Mouse (Mus musculus): ENCODE measurements around the gene Elk4.

The Elk4 gene

DNA sequence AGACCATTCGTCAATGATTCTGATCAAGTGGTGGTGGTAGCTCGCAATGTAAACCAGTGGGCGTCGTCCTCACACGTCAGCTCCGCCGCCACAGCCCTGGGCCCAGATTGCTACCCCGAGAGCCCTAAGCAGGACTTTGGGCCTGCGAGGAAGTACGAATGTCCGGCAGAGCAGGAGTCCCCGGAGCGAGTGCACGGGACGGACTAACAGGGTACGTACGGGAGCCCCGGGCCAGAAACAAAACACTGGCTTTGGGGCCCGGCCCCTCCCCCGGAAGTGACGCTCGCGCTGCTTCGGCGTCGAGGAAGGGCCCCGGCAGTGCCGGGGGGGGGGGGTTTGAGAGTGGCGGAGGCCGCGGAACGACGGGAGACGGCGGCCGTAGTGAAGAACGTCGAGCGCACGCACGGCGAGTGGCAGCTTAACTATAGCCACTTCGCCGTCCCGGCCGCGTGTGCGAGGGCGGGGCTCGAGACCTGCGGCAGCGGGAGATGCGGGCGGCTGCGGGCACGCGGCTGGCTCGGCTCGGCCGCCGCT, at the start of gene Elk4:
Elk4 (plus strand) TSS at position 326 of the 534 bp plus-strand sequence.
- DNase-seq (ENCODE audit: low spot score): peak; percentile 89

GRCm38 (mm10) chr1:131961004-131961403, 46.4 kb upstream of the Elk4 start:
- no peak for DNase-seq (ENCODE audit: low spot score)

DNA sequence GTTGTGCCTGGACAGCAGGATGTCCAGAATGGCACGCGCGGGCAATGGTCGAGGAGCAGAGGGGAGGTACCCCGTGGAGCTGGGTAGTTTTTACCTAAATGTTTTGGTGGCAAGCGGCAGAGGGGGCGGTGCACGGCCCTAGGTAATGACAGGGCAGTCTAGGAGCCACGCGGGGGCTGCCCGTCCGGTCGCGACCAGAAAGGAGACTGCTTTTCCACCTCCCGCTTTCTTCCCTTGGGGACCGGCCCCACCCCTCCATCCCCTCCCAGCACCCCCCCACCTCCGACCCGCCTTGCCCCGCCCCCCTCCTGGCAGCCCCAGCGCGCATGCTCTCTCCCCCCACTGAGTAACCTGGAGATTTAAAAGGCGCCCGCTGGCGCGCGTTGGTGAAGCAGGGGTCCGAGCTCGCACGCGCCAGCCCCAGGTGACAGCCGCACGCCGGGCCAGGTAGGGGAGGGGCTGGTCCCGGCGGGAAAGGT, 44.8 kb upstream of the Elk4 start, which contains the start of gene Slc45a3:
Slc45a3 (plus strand) TSS at position 362 of the 479 bp plus-strand sequence.
- peak; percentile 40 for DNase-seq (ENCODE audit: low spot score)

DNA sequence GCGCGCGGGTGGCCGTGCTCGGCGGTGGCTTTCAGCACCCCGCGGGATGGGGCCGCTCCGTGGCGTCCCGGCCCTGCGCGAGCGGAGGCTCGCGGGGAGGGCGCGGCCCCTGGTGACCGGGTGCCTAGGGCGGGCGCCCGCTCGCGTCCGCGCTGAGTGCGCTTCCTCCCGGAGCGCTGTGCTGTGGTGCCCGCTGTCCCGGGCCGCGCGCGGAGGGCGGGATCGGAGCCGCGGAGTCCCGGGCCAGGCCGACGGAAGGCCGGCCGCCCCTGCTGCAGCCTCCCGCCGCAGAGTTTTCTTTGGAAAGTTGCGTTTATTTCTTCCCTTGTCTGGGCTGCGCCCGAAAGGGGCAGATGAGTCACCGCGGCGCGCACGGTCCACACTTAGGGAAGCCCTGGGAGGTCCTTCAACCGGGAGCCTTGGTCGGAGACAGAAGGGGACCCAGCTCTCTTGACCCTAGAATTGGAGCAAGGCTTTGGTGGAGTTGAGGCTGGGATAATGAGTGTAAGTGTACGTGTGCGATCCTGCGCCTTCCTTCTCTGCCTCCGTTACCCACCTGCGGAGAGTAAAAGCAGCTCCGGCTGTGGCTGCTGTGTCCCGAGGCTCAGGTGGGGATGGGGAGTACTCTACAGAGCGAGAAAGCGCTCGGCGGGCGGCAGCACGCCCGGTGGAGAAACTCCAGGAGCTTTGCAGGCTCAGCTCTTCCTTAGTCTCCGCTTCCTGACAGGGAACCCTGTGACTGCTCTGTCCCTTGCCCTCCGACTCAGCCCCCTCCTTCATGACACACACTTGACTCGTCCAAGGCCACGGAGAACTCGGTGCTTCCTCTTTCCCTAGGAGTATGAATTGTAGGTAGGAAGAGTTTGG, 44.1 kb upstream of the Elk4 start:
- DNase-seq (ENCODE audit: low spot score): no peak

GRCm38 (mm10) chr1:131964100-131964499, 43.3 kb upstream of the Elk4 start:
- DNase-seq (ENCODE audit: low spot score): no peak

GRCm38 (mm10) chr1:131964580-131964979, 42.8 kb upstream of the Elk4 start:
- DNase-seq (ENCODE audit: low spot score): no peak

DNA sequence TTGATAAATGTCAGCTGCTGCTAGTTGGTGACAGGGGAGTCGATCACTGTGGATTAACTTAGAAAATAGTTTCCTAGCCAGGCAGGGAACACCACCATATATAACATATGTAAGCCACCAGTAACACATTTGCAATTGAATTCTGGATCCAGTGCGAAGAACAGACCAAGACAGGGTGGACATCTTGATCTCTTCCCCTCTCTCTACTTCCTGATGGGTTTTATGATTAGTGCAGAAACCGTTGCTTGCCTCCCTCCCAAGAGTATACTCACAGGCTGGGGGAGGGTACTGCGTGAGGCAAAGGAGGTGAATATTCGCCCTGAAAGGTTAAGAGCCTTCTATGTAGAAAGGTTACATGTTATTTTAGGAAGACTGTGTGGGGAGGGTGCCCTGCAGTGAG, 41.6 kb upstream of the Elk4 start:
- DNase-seq (ENCODE audit: low spot score): no peak

DNA sequence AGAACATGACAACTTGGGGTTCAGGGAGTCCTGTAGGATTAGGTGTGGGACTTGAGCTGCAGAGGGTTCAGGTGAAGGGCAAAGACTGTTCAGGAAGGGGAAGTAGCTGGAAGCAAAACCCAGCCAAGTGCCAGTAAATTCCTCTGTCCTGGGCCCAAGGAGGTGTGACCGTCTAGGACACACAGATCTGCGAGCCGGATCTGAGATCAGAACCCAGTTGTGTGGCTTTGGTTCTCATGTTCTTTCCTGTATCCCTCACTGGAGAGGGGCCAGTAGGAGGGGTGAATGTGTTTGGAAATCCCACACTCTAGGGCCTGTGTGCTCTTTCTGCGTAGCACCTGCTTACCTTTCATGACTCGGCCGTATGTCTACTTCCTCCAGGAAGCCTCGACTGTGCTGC, 40.1 kb upstream of the Elk4 start:
- DNase-seq (ENCODE audit: low spot score): no peak

DNA sequence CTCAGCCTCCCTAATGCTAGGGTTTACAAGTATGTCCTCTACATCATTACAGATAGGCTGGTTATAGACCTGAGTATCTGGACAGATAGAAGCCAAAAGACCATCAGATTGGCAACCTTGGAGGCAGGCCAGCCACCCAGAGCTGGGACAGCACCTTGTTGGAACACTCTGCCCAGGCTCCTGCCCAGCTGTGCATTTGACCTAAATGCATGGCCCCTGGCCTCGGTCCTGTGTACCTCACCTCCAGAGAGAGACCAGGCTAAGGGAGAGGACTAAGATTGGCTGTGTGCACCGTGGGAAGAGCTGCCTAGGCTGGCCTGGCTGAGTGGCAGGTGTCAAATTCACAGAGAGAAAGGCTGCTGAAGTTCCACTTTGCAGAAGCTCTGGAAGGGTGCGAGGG, 38.9 kb upstream of the Elk4 start:
- no peak for DNase-seq (ENCODE audit: low spot score)

- DNase-seq (ENCODE audit: low spot score): no peak
Measured at GRCm38 (mm10) chr1:131968983-131969382, 38.4 kb upstream of the Elk4 start.

DNA sequence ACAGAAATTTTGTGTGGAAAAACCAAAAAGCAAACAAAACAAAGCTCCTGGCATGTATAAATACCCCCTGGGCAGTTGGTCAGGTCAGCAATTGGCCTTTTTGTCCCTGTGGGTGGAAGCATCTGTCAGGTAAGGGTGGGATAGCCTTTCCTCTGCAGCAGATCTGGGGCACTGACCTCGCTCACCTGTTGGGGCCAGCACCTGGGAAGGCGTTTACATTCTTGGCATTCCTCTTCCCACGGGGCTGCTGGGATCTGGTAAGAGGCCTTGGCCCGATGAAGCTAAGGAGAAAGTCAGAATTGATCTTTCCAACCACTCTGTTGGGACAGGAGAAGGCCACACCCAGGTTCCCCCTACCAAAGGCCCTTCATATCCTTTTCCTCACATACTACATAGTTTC, 37.6 kb upstream of the Elk4 start:
- DNase-seq (ENCODE audit: low spot score): no peak

DNA sequence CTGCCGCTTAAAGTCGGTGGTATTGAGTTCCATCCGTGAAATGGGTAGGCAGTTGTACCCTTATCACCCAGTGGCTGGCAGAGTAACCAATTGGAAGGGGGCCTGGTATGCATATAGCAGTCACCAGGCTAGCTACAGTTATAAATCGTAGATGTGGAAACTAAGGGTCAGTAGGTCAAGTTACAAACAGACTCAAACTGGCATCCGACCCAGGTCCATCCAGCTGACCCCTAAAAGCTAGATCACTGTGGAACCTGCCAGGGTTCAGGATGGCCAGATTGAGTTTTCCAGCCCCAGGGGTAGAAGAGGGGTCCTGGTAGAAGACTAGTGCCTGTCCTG, 37.1 kb upstream of the Elk4 start:
- DNase-seq (ENCODE audit: low spot score): no peak

DNA sequence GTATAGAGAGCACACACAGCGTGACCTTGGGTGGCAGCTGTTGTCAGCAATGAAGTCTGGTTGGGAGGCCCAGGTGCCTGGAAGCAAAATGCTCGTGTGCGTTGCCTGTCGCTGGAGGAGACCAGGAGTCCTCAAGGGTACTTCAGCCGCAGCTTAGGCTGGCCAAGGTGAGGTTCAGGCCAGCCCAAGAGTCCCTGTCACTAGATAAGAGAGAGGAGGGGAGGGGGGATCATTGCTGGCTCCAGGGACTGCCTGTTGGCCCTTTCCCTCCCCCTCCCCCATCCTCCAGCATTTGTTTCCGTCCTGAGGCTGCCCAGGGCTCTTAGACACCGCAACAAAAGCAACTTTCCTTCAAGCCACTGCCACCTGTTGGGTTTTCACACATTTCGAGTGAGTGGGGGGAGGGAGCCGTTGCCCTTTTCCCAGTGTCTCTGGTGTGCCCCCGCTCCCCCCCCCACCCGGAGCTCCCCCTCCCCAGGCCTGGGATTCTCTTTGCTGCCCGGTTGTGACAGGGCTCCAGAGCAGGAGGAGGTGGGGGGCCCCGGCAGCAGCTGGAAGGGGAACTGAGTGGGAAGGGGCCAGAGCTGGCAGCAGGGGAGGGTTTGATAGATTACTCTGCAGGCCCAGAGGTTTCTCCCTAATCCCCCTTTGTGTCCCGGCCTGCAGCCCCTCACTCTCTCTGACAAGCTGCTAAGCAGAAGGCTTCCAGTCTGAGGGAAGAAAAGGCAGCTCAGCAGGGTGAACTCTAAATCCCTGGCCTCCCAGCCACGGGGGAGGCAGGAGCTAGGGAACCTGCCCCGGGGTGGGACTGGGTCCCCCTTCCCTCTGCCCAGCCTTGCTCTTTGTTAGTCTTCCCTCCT, 36.5 kb upstream of the Elk4 start:
- peak; percentile 70 for DNase-seq (ENCODE audit: low spot score)

- peak; percentile 57 for DNase-seq (ENCODE audit: low spot score)
Measured at GRCm38 (mm10) chr1:131971771-131972497, 35.5 kb upstream of the Elk4 start.

DNA sequence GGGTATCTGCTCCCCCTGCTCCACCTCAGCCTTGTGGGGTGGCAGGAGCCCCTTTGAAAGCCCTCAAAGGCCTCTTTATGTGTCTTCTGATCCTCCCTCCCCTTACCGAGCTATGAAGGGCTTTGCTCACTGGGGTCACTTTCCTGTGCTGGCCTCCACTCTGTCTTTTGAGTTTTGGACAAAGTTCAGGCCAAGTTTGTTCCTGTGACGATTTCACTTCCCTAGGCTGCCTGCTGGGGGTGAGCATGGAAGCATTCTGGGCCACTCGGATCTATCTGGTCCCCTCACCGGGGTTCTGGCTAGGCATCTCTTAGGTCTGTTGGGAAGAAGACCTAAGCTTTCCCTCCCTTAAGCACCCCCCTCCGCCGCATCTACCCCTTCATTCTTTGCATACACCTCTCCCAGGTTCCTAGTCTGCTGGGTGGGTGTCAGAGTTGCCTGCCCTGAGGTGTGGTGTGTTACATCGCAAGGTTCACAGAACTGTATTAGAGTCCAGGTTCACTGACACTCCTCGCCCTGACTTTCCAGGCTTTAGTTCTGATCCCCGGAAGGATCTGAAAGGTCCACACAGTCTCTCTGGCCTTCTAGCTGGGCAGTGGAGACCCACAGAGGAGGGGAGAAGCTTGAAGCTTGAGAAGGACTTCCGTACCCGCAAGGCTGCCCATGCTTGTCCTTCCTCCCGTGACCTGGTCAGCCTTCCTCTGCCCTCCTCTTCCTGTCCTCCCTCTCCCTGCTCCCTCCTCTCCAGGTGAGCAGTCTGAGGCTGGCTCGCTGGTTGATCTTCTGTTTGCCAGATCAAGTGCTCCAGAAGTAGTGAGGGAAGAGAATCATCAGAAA, 34.7 kb upstream of the Elk4 start:
- no peak for DNase-seq (ENCODE audit: low spot score)

DNA sequence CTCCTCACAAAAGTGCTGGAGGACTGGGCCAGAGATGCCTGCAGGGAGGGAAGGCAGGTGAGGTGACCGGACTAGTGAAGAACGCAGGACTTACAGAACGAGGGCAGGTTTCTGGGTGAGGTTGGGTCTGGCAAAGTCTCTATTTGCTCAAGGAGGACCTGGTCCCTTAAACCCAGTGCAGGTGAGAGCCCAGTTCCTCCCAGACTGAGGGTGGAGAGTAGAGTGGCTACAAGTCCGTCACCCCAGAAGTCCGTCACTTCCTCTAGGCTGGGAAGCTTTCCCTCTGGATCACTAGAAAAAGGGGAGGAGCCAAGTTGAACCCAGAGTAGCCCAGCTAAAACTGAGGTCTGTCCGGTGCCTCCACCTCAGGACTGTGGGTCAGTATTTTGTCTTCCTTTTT, 33.4 kb upstream of the Elk4 start:
- DNase-seq (ENCODE audit: low spot score): no peak

DNA sequence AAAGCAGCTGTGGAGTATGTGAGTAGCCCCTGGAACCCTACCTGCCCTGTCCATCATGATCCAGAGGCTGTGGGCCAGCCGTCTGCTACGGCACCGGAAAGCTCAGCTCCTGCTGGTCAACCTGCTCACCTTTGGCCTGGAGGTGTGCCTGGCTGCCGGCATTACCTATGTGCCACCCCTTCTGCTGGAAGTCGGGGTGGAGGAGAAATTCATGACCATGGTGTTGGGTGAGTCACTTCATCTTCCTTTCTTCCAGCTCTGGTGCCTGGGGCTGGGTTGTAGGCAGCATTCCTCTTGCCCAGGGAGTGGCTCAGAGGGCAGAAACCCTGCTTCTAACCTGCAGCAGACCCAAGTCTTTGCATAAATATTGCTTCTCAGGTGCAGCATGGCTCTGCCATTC, 30.5 kb upstream of the Elk4 start:
- no peak for DNase-seq (ENCODE audit: low spot score)

- DNase-seq (ENCODE audit: low spot score): no peak
Measured at GRCm38 (mm10) chr1:131980471-131980870, 26.9 kb upstream of the Elk4 start.

- peak; percentile 89 for DNase-seq (ENCODE audit: low spot score)
Measured at GRCm38 (mm10) chr1:131981378-131982013, 25.9 kb upstream of the Elk4 start.

- peak; percentile 85 for DNase-seq (ENCODE audit: low spot score)
Measured at GRCm38 (mm10) chr1:131982907-131983306, 24.5 kb upstream of the Elk4 start.

DNA sequence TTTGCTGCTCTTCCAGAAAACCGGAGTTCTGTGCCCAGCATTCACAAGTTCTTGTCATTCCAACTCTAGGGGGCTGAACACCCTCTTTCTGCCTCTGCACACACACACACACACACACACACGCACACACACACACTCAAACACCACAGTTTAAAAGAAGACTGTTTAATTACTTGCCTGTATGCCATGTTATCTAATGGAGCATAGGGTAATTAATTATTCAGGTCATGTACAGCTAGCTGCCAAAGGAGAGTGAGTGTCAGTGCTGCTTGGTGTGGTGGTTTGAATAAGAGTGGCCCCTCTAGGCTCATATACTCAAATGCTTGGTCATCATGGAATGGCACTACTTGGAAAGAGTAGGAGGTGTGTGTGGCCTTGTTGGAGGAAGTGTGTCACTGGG, 23.6 kb upstream of the Elk4 start:
- DNase-seq (ENCODE audit: low spot score): no peak
